Mouse (Mus musculus) liver, embryonic 16.5 days (tissue): ENCODE results near the gene Cd79a. TPM values are rescaled to one million over a fixed set of nuclear protein-coding genes. Genes with fewer than 3 reads are reported as not detected.

Experiments
- polyA plus RNA-seq: library from polyadenylated mRNA; unstranded; fragments of >200 nt; fragmentation: Nextera tagmentation; extraction: Ambion mirVana; gene quantifications from 2 replicates; pipeline ENCODE4 v1.2.1, GENCODE M21; 2015

Cd79a gene
- polyA plus RNA-seq, 1 experiment from 2014 or later = 13.9 TPM

Other genes with a start within 250 kb of the Cd79a start
- gene Tex101, start 220.7 kb upstream of the Cd79a start, polyA plus RNA-seq = not detected in 2 replicates
- not detected in 2 replicates for gene BC049730, start 188.1 kb upstream of the Cd79a start, polyA plus RNA-seq
- gene Gm4763, start 170.5 kb upstream of the Cd79a start, polyA plus RNA-seq = not detected in 2 replicates
- gene Cd177, start 137.1 kb upstream of the Cd79a start, polyA plus RNA-seq = 13.6 and 18.1 TPM in 2 replicates
- 3.1 and 3.5 TPM in 2 replicates for gene Ceacam10, start 120.2 kb upstream of the Cd79a start, polyA plus RNA-seq
- gene Gm9844, start 35.2 kb upstream of the Cd79a start, polyA plus RNA-seq = 1.2 and 1.4 TPM in 2 replicates
- not detected in 2 replicates for gene Lypd4, start 27.4 kb upstream of the Cd79a start, polyA plus RNA-seq
- not detected in 2 replicates for gene Dmrtc2, start 27.3 kb upstream of the Cd79a start, polyA plus RNA-seq
- gene Rps19, start 13.0 kb upstream of the Cd79a start, polyA plus RNA-seq = 1,002 and 1,147 TPM in 2 replicates
- 35.1 and 38.0 TPM in 2 replicates for gene Arhgef1, start 5.5 kb downstream of the Cd79a start, polyA plus RNA-seq
- gene Gm4881, start 47.1 kb downstream of the Cd79a start, polyA plus RNA-seq = not detected in 2 replicates
- gene Rabac1, start 75.4 kb downstream of the Cd79a start, polyA plus RNA-seq = 56.4 and 58.7 TPM in 2 replicates
- 0.95 and 1.1 TPM in 2 replicates for gene Atp1a3, start 108.6 kb downstream of the Cd79a start, polyA plus RNA-seq
- gene Grik5, start 175.0 kb downstream of the Cd79a start, polyA plus RNA-seq = 0.76 and 0.92 TPM in 2 replicates
- 8.1 and 10.4 TPM in 2 replicates for gene Zfp574, start 175.2 kb downstream of the Cd79a start, polyA plus RNA-seq